Mouse (Mus musculus) layer of hippocampus, adult 9-11 months (tissue): ENCODE measurements around the gene Crtc1.

Source experiments
- DNase-seq: peaks from one replicate; pipeline ENCODE4 v3.0.0; 2022

Gene Crtc1

GRCm38 (mm10) chr8:70419879-70420643 lies 19.3 kb downstream of the Crtc1 start:
- no peak for DNase-seq

- peak; percentile 84 for DNase-seq
Observed at GRCm38 (mm10) chr8:70418954-70419353, 20.4 kb downstream of the Crtc1 start.

DNA sequence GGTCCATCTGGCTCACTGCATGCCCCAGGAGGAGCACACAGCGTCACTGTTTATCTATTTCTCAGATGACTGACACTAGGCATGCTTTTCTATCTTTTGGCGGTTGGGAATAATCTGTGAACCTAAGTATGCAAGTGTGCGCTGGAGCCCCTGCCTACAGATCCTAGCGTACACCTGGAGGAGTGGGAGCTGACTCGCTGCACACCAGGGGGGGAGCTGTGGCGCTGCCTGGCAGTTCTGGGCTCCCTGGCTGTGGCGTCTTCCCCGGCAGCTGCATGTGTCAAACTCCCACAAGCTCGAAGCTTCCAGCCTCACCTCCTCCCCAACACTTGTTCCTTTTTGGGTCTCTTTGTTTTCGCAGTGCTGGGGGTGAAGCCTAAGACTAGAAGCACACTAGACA lies 21.5 kb downstream of the Crtc1 start:
- peak; percentile 79 for DNase-seq

DNA sequence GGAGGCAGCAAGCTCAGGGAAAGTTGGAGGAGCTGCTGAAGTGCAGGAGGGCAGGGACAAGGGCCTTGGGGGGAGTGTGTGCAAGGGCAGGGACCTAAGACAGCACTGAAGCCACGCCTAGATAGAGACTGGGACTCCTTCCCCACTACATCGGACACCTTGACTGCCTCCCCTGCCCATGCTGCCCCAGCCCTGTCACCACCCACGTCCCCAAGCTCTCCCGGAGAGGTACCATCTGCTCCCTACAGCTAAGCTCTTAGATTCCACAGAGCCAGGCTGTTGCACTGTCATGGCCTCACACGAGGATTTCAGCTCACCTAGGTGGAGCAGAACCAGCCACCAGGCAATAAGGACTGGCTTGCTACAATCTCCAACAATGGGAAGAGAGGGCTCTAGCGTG lies 22.4 kb downstream of the Crtc1 start:
- DNase-seq, result peak; percentile 83

DNA sequence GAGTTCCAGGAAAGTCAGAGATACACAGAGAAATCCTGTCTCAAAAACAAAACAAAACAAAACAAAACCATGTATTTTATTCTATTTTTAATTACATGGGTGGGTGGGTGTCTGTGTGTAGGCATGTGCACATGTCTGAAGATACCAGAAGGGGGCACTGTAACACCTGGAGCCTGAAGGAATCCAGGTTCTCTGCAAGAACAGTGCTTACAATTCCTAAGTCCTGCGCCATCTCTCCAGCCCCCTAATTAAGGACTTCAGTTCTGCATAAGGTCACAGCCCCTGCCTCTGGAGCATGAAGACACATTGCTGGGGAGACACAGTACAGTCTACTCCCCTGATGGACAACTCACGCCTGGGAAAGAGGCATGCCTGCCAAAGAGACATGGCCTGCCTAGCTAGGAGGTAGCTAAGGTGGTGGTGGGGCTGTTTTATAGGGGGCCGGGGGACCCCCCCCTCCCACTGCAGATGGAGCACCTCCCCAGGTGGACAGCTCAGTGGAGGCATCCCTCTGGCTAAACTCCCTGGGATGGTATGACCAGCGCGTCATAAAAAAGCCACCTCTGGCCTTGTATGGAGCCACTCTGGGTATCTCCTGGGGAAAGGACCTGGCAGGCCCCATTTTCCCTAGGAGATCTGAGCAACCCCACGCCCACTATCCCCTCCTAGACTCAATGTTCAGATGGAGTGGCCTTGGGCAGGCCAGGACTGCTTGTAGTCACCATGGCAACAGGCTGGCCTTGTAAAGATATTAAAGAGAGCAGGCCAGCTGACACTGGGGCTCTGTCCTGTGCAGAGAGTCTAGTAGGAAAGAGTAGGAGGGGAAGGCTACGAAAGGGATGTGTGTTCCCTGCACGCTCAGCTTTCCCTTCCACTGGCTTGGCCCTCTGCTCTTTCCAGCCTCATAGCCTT lies 23.6 kb downstream of the Crtc1 start:
- peak; percentile 52 for DNase-seq

GRCm38 (mm10) chr8:70414310-70414946 lies 25.0 kb downstream of the Crtc1 start:
- no peak for DNase-seq

DNA sequence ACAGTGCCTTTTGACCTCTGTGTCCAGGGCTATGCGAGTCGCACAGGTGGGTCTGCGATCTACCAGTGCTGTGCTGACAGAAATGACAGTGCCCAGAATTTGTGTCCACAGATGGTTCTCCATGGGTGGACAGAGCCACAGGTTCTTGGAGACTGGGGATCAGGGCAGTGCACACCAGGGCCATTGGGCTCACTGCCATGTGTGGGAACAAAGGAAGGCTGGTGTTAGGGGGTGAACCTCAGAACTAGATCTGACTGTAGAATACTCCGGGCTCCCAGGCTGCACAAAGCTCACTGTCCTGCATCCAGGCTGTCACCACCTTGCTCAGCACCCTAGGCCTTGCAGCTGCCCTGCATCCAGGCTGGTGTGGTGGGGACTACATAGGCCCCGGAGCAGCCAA lies 29.1 kb downstream of the Crtc1 start:
- no peak for DNase-seq

DNA sequence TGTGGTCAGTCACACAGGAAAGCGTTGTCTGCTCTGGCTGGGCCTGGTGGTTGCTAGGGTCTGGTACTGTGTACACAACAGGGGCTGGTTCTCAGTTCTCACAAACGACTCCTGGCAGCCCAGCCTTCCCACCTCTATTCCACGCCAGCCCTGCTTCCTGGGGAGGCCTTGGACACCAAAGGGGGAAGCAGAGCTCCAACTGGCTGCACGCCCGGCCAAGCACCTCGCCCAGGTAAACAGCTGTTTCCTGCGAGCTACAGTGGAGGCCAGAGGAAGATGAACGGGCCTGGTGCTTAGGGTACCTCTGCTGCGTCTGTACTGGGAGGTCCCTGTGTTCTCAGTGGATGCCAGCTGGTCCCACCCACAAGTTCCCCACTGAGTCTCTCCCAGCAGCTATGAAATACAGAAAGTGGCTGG lies 29.9 kb downstream of the Crtc1 start:
- DNase-seq, result peak; percentile 74

DNA sequence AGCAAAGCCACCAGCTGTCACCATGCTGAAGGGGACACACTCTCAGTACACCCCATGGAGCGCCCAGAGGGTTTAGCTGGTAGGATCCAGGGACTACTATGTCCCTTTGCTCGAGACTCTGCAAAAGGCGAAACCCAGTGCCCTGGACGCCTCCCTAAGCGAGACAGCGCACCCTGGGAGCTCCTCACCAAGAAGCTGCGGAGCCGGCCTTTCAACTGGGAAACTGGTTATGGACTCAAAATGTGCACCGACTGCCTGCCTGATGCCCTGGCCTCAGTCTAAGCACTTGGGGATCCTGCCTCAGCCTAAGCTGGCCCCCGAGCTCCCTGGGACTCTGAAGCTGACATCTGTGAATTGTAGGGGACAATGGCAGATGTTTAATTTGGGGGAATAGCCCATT lies 30.4 kb downstream of the Crtc1 start:
- DNase-seq, result no peak

- no peak for DNase-seq
Observed at GRCm38 (mm10) chr8:70408301-70408700, 31.1 kb downstream of the Crtc1 start.

DNA sequence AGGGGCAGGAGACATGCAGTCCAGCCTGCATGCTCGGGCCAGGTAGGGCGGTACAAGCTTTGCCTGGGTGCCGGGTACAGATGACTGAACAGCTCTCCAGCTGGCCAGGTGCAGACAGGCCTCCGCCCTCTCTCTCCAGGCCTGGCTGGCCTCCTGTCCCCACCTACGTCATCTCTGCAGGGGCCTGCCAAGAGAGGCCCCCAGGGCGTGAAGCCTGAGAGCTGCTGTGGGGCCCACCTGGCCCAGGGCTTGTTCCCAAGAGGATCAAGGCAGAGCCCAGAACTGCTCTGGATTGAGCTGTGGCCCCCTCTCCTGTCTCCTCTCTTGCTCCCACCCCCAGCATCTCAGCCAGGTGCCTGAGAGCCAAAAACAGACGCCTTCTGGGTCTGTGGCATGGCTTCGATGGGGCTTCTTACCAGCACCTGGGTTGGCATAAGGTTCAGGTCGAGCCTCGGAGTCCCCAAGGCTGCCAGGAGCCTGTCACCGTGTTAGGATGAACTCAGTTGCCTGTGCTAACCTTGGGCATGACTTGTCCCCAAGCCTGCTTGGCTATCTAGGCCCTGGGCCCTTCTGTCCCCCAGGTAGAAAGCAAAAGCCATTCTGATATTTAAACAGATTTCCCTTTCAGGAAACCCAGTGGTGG lies 32.8 kb downstream of the Crtc1 start:
- DNase-seq, result no peak

GRCm38 (mm10) chr8:70405189-70405588 lies 34.2 kb downstream of the Crtc1 start:
- no peak for DNase-seq

DNA sequence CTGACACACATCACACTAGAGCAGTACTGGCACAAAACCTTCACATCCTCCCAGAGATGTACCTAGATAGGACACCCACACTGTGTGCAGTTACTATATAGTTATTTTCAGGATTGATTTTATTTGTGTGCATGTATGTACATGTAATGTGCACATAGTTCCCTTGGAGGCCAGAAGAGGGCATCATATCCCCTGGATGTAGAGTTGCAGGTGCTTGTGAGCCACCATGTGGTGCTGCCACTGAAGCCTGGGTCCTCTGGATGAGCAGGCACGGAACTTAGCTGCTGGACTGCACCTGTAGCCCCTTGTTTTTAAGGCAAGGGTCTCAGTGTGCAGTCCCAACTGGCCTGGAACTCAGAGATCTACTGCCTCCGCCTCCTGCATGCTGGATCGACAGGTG lies 35.2 kb downstream of the Crtc1 start:
- no peak for DNase-seq

DNA sequence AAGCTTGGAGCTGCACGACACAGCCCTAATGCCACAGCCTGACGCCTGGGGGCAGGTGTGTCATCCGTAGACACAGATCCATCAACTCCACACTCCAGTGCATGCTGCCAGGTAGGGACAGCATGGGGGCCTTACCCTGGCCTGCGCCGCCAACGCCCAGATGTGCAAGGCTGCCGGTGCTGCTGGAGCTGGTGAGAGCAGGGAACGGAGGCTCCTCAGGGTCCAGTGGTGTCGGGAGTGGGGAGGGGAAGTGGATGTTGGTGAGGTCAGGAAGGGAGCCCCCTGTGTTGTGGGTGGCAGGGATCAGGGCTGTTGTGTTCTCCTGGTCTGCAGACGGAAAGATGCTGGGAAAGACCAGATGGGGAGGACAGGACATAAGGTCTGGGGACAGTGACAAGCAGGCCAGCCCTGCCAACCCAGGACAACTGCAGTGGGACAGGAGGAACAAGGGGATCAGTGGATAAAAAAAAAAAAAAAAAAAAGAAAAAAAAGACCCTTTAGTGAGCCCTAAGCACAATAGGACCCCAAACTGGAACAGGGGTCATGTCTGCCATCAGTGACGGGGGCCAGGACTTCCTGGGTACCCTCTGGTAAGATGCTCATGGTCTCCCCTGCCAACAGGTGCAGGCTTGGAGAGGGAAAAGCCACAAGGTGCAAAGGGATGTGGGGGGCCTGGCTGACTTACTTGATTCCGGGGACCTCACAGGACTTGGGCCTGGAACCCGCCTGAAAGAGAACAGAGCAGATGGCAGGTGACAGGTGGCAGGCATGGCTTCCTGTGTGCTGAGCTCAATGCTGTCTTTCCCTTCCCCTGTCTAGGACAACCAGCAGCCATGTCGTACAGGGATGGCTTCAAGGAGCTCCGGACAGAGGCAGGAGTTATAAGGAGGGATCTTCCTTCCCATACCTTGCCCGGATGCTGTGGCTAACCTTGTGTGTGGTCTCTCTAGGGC lies 41.5 kb downstream of the Crtc1 start:
- DNase-seq, result no peak

DNA sequence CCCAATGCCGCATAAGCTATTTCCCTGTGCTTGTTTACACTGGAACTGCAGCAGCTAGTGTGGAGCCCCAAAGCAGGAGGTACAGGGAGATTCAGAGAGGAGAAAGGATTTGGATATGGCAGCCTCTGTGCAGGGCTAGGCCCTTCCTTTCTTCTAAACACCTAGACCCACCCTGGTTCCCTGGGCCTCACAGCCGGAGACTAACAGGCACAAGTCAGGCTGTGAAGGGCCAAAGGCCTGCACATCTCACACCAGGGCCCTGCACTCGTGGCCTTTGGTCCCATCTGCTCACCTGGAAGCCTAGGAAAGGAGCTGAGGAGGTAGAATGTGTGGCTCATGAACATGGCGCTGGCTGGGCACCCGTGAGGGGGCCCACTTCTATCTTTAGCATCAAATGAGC lies 43.2 kb downstream of the Crtc1 start:
- DNase-seq, result no peak

DNA sequence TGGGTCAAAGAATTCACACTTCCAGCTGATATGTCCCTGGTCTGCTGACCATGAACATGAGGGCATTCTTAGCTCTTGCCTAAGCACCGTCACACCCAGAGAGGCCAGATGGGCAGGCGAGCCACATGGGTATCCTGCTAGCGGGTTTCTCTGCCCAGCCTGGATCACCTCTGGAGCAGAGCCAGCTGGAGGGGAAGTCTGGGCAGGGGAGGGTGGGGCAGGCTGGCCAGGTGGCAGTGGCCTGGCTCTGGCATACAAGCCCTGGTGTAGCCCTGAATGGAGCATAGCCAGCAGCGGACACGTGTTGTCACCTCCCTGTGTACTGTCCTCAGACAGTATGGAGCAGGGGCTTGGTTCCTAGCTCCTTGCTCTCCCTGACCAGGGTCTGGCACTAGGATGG lies 43.7 kb downstream of the Crtc1 start:
- DNase-seq, result no peak

GRCm38 (mm10) chr8:70394269-70394998 lies 44.9 kb downstream of the Crtc1 start:
- no peak for DNase-seq

- no peak for DNase-seq
Observed at GRCm38 (mm10) chr8:70393087-70393486, 46.3 kb downstream of the Crtc1 start.

GRCm38 (mm10) chr8:70389678-70390077 lies 49.7 kb downstream of the Crtc1 start:
- DNase-seq, result no peak

GRCm38 (mm10) chr8:70383287-70383686 lies 56.1 kb downstream of the Crtc1 start:
- DNase-seq, result peak; percentile 53

- peak; percentile 45 for DNase-seq
Observed at GRCm38 (mm10) chr8:70380069-70380468, 59.3 kb downstream of the Crtc1 start.
